Mouse (Mus musculus): ENCODE results near the gene Ophn1. TPM values are rescaled to one million over a fixed set of nuclear protein-coding genes. Genes with fewer than 3 reads are reported as not detected.
A peak's percentile ranks its signal among the peaks of the same experiment; 100 is the strongest.

The Ophn1 gene
- polyA plus RNA-seq, 1 experiment: 9.7 TPM

- Histone ChIP-seq H3K27ac (ENCODE audit: control insufficient read depth, insufficient read depth, low read depth, low read length) (no peak overlapping the region), H3K27me3 (ENCODE audit: control insufficient read depth, insufficient read depth, low read length) (no peaks in the 10 kb centered on the region), H3K4me3 (ENCODE audit: control insufficient read depth, low read depth, low read length) (no peak overlapping the region), H3K4me1 (ENCODE audit: control insufficient read depth, insufficient read depth, low read length) (no peaks in the 10 kb centered on the region), H3K36me3 (ENCODE audit: control insufficient read depth, insufficient read depth, low read length) (no peaks in the 10 kb centered on the region)
- TF ChIP-seq POLR2A (IDR thresholded peaks at IDR 0.05; ENCODE audit: control insufficient read depth, low read depth, low read length) (no peak), CTCF (IDR thresholded peaks at IDR 0.05; ENCODE audit: control insufficient read depth, insufficient read depth, insufficient replicate concordance, low read depth, low read length) (no peak)
Observed at GRCm38 (mm10) chrX:98904226-98904625, 13.4 kb upstream of the Ophn1 start.

GRCm38 (mm10) chrX:98898307-98898706, 7.5 kb upstream of the Ophn1 start:
- Histone ChIP-seq H3K4me3 (ENCODE audit: control insufficient read depth, low read depth, low read length) (no peak overlapping the region), H3K36me3 (ENCODE audit: control insufficient read depth, insufficient read depth, low read length) (no peaks in the 10 kb centered on the region), H3K27me3 (ENCODE audit: control insufficient read depth, insufficient read depth, low read length) (no peaks in the 10 kb centered on the region), H3K4me1 (ENCODE audit: control insufficient read depth, insufficient read depth, low read length) (no peaks in the 10 kb centered on the region), H3K27ac (ENCODE audit: control insufficient read depth, insufficient read depth, low read depth, low read length) (no peak overlapping the region)
- TF ChIP-seq POLR2A (IDR thresholded peaks at IDR 0.05; ENCODE audit: control insufficient read depth, low read depth, low read length) (no peak), CTCF (IDR thresholded peaks at IDR 0.05; ENCODE audit: control insufficient read depth, insufficient read depth, insufficient replicate concordance, low read depth, low read length) (no peak)

DNA sequence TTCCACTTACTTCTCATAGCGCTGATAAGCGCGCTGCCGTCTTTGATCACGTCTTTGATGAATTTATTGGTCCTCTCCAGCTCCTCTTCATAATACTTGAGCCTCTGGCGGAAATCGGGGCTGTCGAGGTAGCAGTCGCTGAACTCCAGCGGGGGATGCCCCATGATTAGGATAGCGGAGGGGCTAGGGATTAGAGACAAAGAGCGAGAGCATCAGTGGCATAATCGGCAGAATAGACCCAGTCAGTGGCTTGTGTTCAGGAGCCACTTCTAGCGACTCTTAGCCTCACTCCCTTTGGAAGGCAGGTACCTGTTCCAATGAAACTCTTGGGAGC, 786 bp downstream of the Ophn1 start:
- H3K27me3 ChIP-seq (ENCODE audit: control insufficient read depth, insufficient read depth, low read length): no peaks in the 10 kb centered on the region
- 0 out of 2 replicates have a peak overlapping the region, but pooled peaks have one; percentile 13 for H3K27ac ChIP-seq (ENCODE audit: control insufficient read depth, insufficient read depth, low read depth, low read length)
- peak overlapping the region; percentile 83 for H3K4me3 ChIP-seq (ENCODE audit: control insufficient read depth, low read depth, low read length)
- no peaks in the 10 kb centered on the region for H3K36me3 ChIP-seq (ENCODE audit: control insufficient read depth, insufficient read depth, low read length)
- TF ChIP-seq POLR2A (IDR thresholded peaks at IDR 0.05; ENCODE audit: control insufficient read depth, low read depth, low read length) (no peak), CTCF (IDR thresholded peaks at IDR 0.05; ENCODE audit: control insufficient read depth, insufficient read depth, insufficient replicate concordance, low read depth, low read length) (no peak)
- no peaks in the 10 kb centered on the region; the same call in 1 of the 2 replicates for H3K4me1 ChIP-seq (ENCODE audit: control insufficient read depth, insufficient read depth, low read length)

GRCm38 (mm10) chrX:98881983-98882382, 8.8 kb downstream of the Ophn1 start:
- H3K4me1 ChIP-seq (ENCODE audit: control insufficient read depth, insufficient read depth, low read length): no peaks in the 10 kb centered on the region
- H3K27me3 ChIP-seq (ENCODE audit: control insufficient read depth, insufficient read depth, low read length): no peaks in the 10 kb centered on the region
- no peak overlapping the region for H3K4me3 ChIP-seq (ENCODE audit: control insufficient read depth, low read depth, low read length)
- no peak overlapping the region for H3K27ac ChIP-seq (ENCODE audit: control insufficient read depth, insufficient read depth, low read depth, low read length)
- no peaks in the 10 kb centered on the region for H3K36me3 ChIP-seq (ENCODE audit: control insufficient read depth, insufficient read depth, low read length)
- TF ChIP-seq POLR2A (IDR thresholded peaks at IDR 0.05; ENCODE audit: control insufficient read depth, low read depth, low read length): no peak
- no peak for TF ChIP-seq CTCF (IDR thresholded peaks at IDR 0.05; ENCODE audit: control insufficient read depth, insufficient read depth, insufficient replicate concordance, low read depth, low read length)

GRCm38 (mm10) chrX:98881085-98881484, 9.7 kb downstream of the Ophn1 start:
- TF ChIP-seq POLR2A (IDR thresholded peaks at IDR 0.05; ENCODE audit: control insufficient read depth, low read depth, low read length) (no peak), CTCF (IDR thresholded peaks at IDR 0.05; ENCODE audit: control insufficient read depth, insufficient read depth, insufficient replicate concordance, low read depth, low read length) (no peak)
- Histone ChIP-seq H3K27ac (ENCODE audit: control insufficient read depth, insufficient read depth, low read depth, low read length) (no peak overlapping the region), H3K4me3 (ENCODE audit: control insufficient read depth, low read depth, low read length) (no peak overlapping the region), H3K27me3 (ENCODE audit: control insufficient read depth, insufficient read depth, low read length) (no peaks in the 10 kb centered on the region), H3K4me1 (ENCODE audit: control insufficient read depth, insufficient read depth, low read length) (no peaks in the 10 kb centered on the region), H3K36me3 (ENCODE audit: control insufficient read depth, insufficient read depth, low read length) (no peaks in the 10 kb centered on the region)

DNA sequence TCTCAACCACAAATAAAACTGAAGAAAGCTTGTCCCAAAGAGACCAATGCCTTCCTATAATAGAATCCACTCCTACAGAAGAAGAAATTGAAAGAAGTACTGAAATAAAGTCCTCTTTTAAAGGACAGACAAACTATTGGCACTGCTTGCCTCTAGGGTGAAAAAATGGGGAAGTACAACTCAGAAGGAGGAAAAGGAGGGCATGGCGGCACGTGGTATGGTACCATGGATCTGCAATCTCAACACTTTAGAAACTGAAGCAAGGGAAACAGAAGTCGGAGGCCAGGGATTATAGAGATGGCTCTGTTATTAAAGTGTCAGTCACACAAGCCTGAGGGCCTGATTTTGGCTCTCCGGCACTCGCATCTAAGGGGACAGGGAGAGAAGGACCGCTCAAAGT, 10.5 kb downstream of the Ophn1 start:
- no peaks in the 10 kb centered on the region for H3K36me3 ChIP-seq (ENCODE audit: control insufficient read depth, insufficient read depth, low read length)
- H3K4me3 ChIP-seq (ENCODE audit: control insufficient read depth, low read depth, low read length): no peak overlapping the region
- H3K4me1 ChIP-seq (ENCODE audit: control insufficient read depth, insufficient read depth, low read length): no peaks in the 10 kb centered on the region
- H3K27me3 ChIP-seq (ENCODE audit: control insufficient read depth, insufficient read depth, low read length): no peaks in the 10 kb centered on the region
- H3K27ac ChIP-seq (ENCODE audit: control insufficient read depth, insufficient read depth, low read depth, low read length): no peak overlapping the region
- TF ChIP-seq CTCF (IDR thresholded peaks at IDR 0.05; ENCODE audit: control insufficient read depth, insufficient read depth, insufficient replicate concordance, low read depth, low read length): no peak
- TF ChIP-seq POLR2A (IDR thresholded peaks at IDR 0.05; ENCODE audit: control insufficient read depth, low read depth, low read length): no peak

GRCm38 (mm10) chrX:98875144-98875543, 15.7 kb downstream of the Ophn1 start:
- no peak overlapping the region for H3K27ac ChIP-seq (ENCODE audit: control insufficient read depth, insufficient read depth, low read depth, low read length)
- no peak for TF ChIP-seq CTCF (IDR thresholded peaks at IDR 0.05; ENCODE audit: control insufficient read depth, insufficient read depth, insufficient replicate concordance, low read depth, low read length)
- no peak for TF ChIP-seq POLR2A (IDR thresholded peaks at IDR 0.05; ENCODE audit: control insufficient read depth, low read depth, low read length)
- no peak overlapping the region for H3K4me3 ChIP-seq (ENCODE audit: control insufficient read depth, low read depth, low read length)
- no peaks in the 10 kb centered on the region for H3K4me1 ChIP-seq (ENCODE audit: control insufficient read depth, insufficient read depth, low read length)
- no peaks in the 10 kb centered on the region for H3K27me3 ChIP-seq (ENCODE audit: control insufficient read depth, insufficient read depth, low read length)
- no peaks in the 10 kb centered on the region for H3K36me3 ChIP-seq (ENCODE audit: control insufficient read depth, insufficient read depth, low read length)

DNA sequence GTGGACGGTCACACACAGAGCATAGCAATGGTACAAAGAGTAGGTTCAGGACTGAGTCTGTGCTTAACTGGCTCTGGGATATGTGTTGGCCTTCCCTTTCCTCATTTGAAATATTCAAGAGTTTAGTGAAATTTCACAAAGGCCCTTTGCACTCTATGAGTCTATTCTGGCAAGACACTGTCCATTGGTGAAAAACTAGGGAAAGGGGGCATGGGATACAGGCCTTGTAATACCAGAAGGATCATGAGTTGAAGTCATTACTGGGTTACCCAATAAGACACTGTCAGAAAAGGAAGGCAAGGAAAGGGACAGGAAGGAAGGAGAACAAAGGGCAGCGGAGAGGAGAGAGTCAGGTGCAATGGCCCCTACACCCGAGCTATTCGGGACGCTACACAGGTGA, 16.7 kb downstream of the Ophn1 start:
- Histone ChIP-seq H3K27me3 (ENCODE audit: control insufficient read depth, insufficient read depth, low read length) (no peaks in the 10 kb centered on the region), H3K4me1 (ENCODE audit: control insufficient read depth, insufficient read depth, low read length) (no peaks in the 10 kb centered on the region), H3K4me3 (ENCODE audit: control insufficient read depth, low read depth, low read length) (no peak overlapping the region), H3K36me3 (ENCODE audit: control insufficient read depth, insufficient read depth, low read length) (no peaks in the 10 kb centered on the region), H3K27ac (ENCODE audit: control insufficient read depth, insufficient read depth, low read depth, low read length) (no peak overlapping the region)
- TF ChIP-seq CTCF (IDR thresholded peaks at IDR 0.05; ENCODE audit: control insufficient read depth, insufficient read depth, insufficient replicate concordance, low read depth, low read length) (no peak), POLR2A (IDR thresholded peaks at IDR 0.05; ENCODE audit: control insufficient read depth, low read depth, low read length) (no peak)

All from testis, adult 2 months (tissue).